Mouse (Mus musculus): ENCODE measurements at regions not wholly inside any gene's neighbourhood (a gene's known extent, or its start where the extent isn't known, plus 50 kb on each side); places are given as distances from the start of the nearest gene placed in this dataset.

GRCm38 (mm10) chr5:118435556-118435950 is 124.9 kb upstream of the Med13l start:
- Histone ChIP-seq H3K4me3 (ENCODE audit: low read depth, low read length) (no peak overlapping the region), H3K27ac (ENCODE audit: low read depth, low read length) (no peak overlapping the region), H3K36me3 (ENCODE audit: control insufficient read depth, insufficient read depth, low read length) (no peaks in the 10 kb centered on the region), H3K9ac (ENCODE audit: low read depth, low read length) (no peak overlapping the region), H3K9me3 (ENCODE audit: control insufficient read depth, low read length) (no peaks in the 10 kb centered on the region), H3K27me3 (replicated peaks; ENCODE audit: control insufficient read depth, insufficient read depth, low read length) (peaks cover 22% of the 10 kb centered on the region), H3K4me1 (replicated peaks; ENCODE audit: control insufficient read depth, insufficient read depth, low read length) (peaks cover 11% of the 10 kb centered on the region), H3K4me2 (no peak overlapping the region; the same call in 1 of the 2 replicates)
- ATAC-seq (replicated peaks; ENCODE audit: low FRiP score) (no peak), DNase-seq (ENCODE audit: low spot score) (no peak)
- WGBS, result 35% methylated on average over 7 of the region's 7 CpGs

GRCm38 (mm10) chr5:118436035-118436434 is 124.4 kb upstream of the Med13l start:
- H3K9ac ChIP-seq (ENCODE audit: low read depth, low read length), result no peak overlapping the region
- no peak overlapping the region; the same call in 1 of the 2 replicates for H3K4me3 ChIP-seq (ENCODE audit: low read depth, low read length)
- peaks cover 22% of the 10 kb centered on the region for H3K27me3 ChIP-seq (replicated peaks; ENCODE audit: control insufficient read depth, insufficient read depth, low read length)
- H3K4me2 ChIP-seq, result no peak overlapping the region
- H3K4me1 ChIP-seq (replicated peaks; ENCODE audit: control insufficient read depth, insufficient read depth, low read length), result peaks cover 11% of the 10 kb centered on the region
- DNase-seq (ENCODE audit: low spot score) (no peak), ATAC-seq (replicated peaks; ENCODE audit: low FRiP score) (no peak)
- H3K9me3 ChIP-seq (ENCODE audit: control insufficient read depth, low read length), result no peaks in the 10 kb centered on the region
- WGBS, result 19% methylated on average over 9 of the region's 9 CpGs
- no peak overlapping the region for H3K27ac ChIP-seq (ENCODE audit: low read depth, low read length)
- H3K36me3 ChIP-seq (ENCODE audit: control insufficient read depth, insufficient read depth, low read length), result no peaks in the 10 kb centered on the region

DNA sequence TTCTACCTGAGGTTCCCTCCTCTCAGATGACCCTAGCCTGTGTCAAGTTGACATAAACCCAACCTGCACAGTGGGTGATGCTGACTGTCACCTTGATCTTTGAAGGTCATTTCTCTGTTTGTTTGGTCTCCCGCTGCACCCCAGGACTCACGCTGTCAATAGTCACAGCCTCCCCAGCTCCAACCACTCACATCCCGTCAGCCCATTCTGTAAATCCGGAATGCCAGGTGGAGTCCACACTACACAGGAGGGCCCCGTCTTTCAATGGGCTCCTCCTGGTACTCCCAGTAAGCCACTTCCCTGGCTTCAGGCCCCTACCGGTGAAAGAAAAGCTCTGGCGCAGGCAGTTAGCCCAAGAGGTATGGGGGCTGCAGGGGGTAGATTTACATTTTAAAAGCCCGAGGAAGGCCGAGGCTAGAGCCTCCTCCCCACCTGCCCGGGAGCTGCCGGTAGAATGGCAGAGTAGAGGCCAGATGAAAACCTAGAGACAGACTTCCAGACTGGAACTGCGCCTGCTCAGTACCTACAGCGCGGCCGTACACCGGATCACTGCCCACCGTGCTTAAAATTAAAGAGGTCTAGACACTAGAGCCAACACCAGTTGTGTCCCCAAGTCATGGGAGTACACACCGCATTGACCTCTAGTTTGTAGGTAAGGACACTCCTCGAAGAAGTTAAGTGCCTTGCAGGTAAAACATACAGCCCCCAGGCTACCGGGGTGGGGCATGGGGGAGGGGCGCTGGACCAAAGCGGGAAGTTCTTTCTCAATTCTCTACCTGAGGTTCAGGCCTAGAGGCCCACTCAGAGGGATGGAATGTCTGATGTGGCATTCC is 123.8 kb upstream of the Med13l start:
- H3K27me3 ChIP-seq (replicated peaks; ENCODE audit: control insufficient read depth, insufficient read depth, low read length), result peaks cover 22% of the 10 kb centered on the region
- H3K36me3 ChIP-seq (ENCODE audit: control insufficient read depth, insufficient read depth, low read length), result no peaks in the 10 kb centered on the region
- H3K4me3 ChIP-seq (ENCODE audit: low read depth, low read length), result peak overlapping the region; percentile 6; the same call in 1 of the 2 replicates
- H3K27ac ChIP-seq (ENCODE audit: low read depth, low read length), result no peak overlapping the region
- DNase-seq (ENCODE audit: low spot score), result no peak
- no peaks in the 10 kb centered on the region for H3K9me3 ChIP-seq (ENCODE audit: control insufficient read depth, low read length)
- no peak overlapping the region for H3K9ac ChIP-seq (ENCODE audit: low read depth, low read length)
- peak overlapping the region; percentile 50 for H3K4me2 ChIP-seq
- ATAC-seq (replicated peaks; ENCODE audit: low FRiP score), result no peak
- 17% methylated on average over 22 of the region's 22 CpGs for WGBS
- peaks cover 11% of the 10 kb centered on the region for H3K4me1 ChIP-seq (replicated peaks; ENCODE audit: control insufficient read depth, insufficient read depth, low read length)

DNA sequence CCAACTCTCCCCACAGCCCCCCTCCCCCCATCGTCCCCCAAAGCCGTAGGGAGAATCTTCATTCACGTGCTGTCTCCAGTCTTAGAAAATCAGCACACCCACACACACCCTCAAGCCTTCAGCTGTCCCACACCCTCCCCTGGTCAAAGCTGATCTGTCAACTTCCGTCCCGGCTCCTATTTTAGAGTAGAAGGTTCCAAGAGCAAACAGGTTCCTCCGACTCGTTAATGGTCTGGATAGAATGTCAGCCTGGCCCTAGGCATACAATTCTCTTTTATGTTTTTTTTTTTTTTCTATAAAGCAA is 123.2 kb upstream of the Med13l start:
- ATAC-seq (replicated peaks; ENCODE audit: low FRiP score) (no peak), DNase-seq (ENCODE audit: low spot score) (no peak)
- H3K27me3 ChIP-seq (replicated peaks; ENCODE audit: control insufficient read depth, insufficient read depth, low read length), result peaks cover 22% of the 10 kb centered on the region
- WGBS, result 28% methylated on average over 7 of the region's 7 CpGs
- H3K27ac ChIP-seq (ENCODE audit: low read depth, low read length), result no peak overlapping the region
- peak overlapping the region; percentile 50 for H3K4me2 ChIP-seq
- H3K4me1 ChIP-seq (replicated peaks; ENCODE audit: control insufficient read depth, insufficient read depth, low read length), result peaks cover 11% of the 10 kb centered on the region
- no peak overlapping the region for H3K4me3 ChIP-seq (ENCODE audit: low read depth, low read length)
- H3K9ac ChIP-seq (ENCODE audit: low read depth, low read length), result no peak overlapping the region
- H3K9me3 ChIP-seq (ENCODE audit: control insufficient read depth, low read length), result no peaks in the 10 kb centered on the region
- no peaks in the 10 kb centered on the region for H3K36me3 ChIP-seq (ENCODE audit: control insufficient read depth, insufficient read depth, low read length)

GRCm38 (mm10) chr5:118438016-118438415 is 122.5 kb upstream of the Med13l start:
- no peaks in the 10 kb centered on the region for H3K36me3 ChIP-seq (ENCODE audit: control insufficient read depth, insufficient read depth, low read length)
- H3K4me2 ChIP-seq, result no peak overlapping the region
- H3K9me3 ChIP-seq (ENCODE audit: control insufficient read depth, low read length), result no peaks in the 10 kb centered on the region
- peaks cover 11% of the 10 kb centered on the region for H3K4me1 ChIP-seq (replicated peaks; ENCODE audit: control insufficient read depth, insufficient read depth, low read length)
- no peak overlapping the region for H3K9ac ChIP-seq (ENCODE audit: low read depth, low read length)
- 60% methylated on average over 6 of the region's 6 CpGs for WGBS
- DNase-seq (ENCODE audit: low spot score) (no peak), ATAC-seq (replicated peaks; ENCODE audit: low FRiP score) (no peak)
- H3K27me3 ChIP-seq (replicated peaks; ENCODE audit: control insufficient read depth, insufficient read depth, low read length), result peaks cover 22% of the 10 kb centered on the region
- H3K27ac ChIP-seq (ENCODE audit: low read depth, low read length), result no peak overlapping the region
- H3K4me3 ChIP-seq (ENCODE audit: low read depth, low read length), result no peak overlapping the region

- Histone ChIP-seq H3K36me3 (ENCODE audit: control insufficient read depth, insufficient read depth, low read length) (no peaks in the 10 kb centered on the region), H3K27ac (ENCODE audit: low read depth, low read length) (no peak overlapping the region), H3K9me3 (ENCODE audit: control insufficient read depth, low read length) (no peaks in the 10 kb centered on the region), H3K4me2 (no peak overlapping the region), H3K4me1 (replicated peaks; ENCODE audit: control insufficient read depth, insufficient read depth, low read length) (peaks cover 3% of the 10 kb centered on the region), H3K27me3 (replicated peaks; ENCODE audit: control insufficient read depth, insufficient read depth, low read length) (peaks cover 3% of the 10 kb centered on the region), H3K9ac (ENCODE audit: low read depth, low read length) (no peak overlapping the region), H3K4me3 (ENCODE audit: low read depth, low read length) (no peak overlapping the region)
- DNase-seq (ENCODE audit: low spot score) (no peak), ATAC-seq (replicated peaks; ENCODE audit: low FRiP score) (no peak)
- 42% methylated on average over 8 of the region's 8 CpGs for WGBS
These were observed 115.8 kb upstream of the Med13l start for GRCm38 (mm10) chr5:118444538-118445251.

- H3K4me1 ChIP-seq (replicated peaks; ENCODE audit: control insufficient read depth, insufficient read depth, low read length), result peaks cover 3% of the 10 kb centered on the region
- H3K4me2 ChIP-seq, result no peak overlapping the region
- ATAC-seq (replicated peaks; ENCODE audit: low FRiP score) (no peak), DNase-seq (ENCODE audit: low spot score) (no peak)
- no peak overlapping the region for H3K27ac ChIP-seq (ENCODE audit: low read depth, low read length)
- H3K27me3 ChIP-seq (replicated peaks; ENCODE audit: control insufficient read depth, insufficient read depth, low read length), result peaks cover 3% of the 10 kb centered on the region
- no peaks in the 10 kb centered on the region for H3K36me3 ChIP-seq (ENCODE audit: control insufficient read depth, insufficient read depth, low read length)
- H3K9me3 ChIP-seq (ENCODE audit: control insufficient read depth, low read length), result no peaks in the 10 kb centered on the region
- no peak overlapping the region for H3K4me3 ChIP-seq (ENCODE audit: low read depth, low read length)
- H3K9ac ChIP-seq (ENCODE audit: low read depth, low read length), result no peak overlapping the region
- 60% methylated on average over 10 of the region's 10 CpGs for WGBS
These were observed 115.1 kb upstream of the Med13l start for GRCm38 (mm10) chr5:118445252-118445987.

DNA sequence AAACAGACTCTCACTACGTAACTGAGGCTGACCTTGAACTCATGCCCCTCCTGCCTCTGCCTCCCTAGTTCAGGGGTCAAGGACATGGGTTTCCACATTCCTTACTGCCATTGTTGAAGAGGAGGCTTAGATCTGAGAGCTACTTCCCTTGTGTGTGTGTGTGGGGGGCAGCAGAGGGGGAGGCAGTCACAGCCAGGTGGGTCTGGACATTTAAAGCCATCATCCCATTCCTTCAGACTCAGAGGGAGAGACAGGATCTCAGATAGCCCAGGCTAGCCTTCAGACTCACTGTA is 114.5 kb upstream of the Med13l start:
- H3K4me1 ChIP-seq (replicated peaks; ENCODE audit: control insufficient read depth, insufficient read depth, low read length), result peaks cover 3% of the 10 kb centered on the region
- no peak overlapping the region for H3K27ac ChIP-seq (ENCODE audit: low read depth, low read length)
- 84% methylated on average over 1 of the region's 1 CpGs for WGBS
- DNase-seq (ENCODE audit: low spot score) (no peak), ATAC-seq (replicated peaks; ENCODE audit: low FRiP score) (no peak)
- H3K4me2 ChIP-seq, result no peak overlapping the region
- no peak overlapping the region for H3K9ac ChIP-seq (ENCODE audit: low read depth, low read length)
- H3K27me3 ChIP-seq (replicated peaks; ENCODE audit: control insufficient read depth, insufficient read depth, low read length), result peaks cover 3% of the 10 kb centered on the region
- H3K4me3 ChIP-seq (ENCODE audit: low read depth, low read length), result no peak overlapping the region
- no peaks in the 10 kb centered on the region for H3K9me3 ChIP-seq (ENCODE audit: control insufficient read depth, low read length)
- no peaks in the 10 kb centered on the region for H3K36me3 ChIP-seq (ENCODE audit: control insufficient read depth, insufficient read depth, low read length)
